Mouse (Mus musculus): ENCODE data around the gene Olfr69. TPM values are rescaled to one million over a fixed set of nuclear protein-coding genes. Genes with fewer than 3 reads are reported as not detected.
"Not testable (repeated sequence)": the region's sequence is repeated elsewhere in the genome, so short reads cannot be mapped to it uniquely, and the experiment has no call there.

The Olfr69 gene
- polyA plus RNA-seq, 1 experiment from 2014 or later = not detected

GRCm38 (mm10) chr7:103767687-103768086, 3.7 kb downstream of the Olfr69 start:
- not testable (repeated sequence) for H3K36me3 ChIP-seq (replicated peaks; ENCODE audit: control insufficient read depth, insufficient read depth, low read depth, low read length); DNase-seq (ENCODE audit: low spot score); H3K27me3 ChIP-seq (ENCODE audit: control insufficient read depth, insufficient read depth, low read length); H3K4me3 ChIP-seq (ENCODE audit: low read depth, low read length); ATAC-seq (replicated peaks; ENCODE audit: insufficient number of reproducible peaks, low FRiP score, low TSS enrichment, low read depth); H3K4me2 ChIP-seq (ENCODE audit: low read depth, low read length); H3K27ac ChIP-seq (replicated peaks; ENCODE audit: low read depth, low read length); H3K9ac ChIP-seq (replicated peaks; ENCODE audit: low read length); H3K9me3 ChIP-seq (replicated peaks; ENCODE audit: control insufficient read depth, low read length); H3K4me1 ChIP-seq (ENCODE audit: control insufficient read depth, insufficient read depth, low read length)
- WGBS = 87% methylated on average over 5 of the region's 6 CpGs

DNA sequence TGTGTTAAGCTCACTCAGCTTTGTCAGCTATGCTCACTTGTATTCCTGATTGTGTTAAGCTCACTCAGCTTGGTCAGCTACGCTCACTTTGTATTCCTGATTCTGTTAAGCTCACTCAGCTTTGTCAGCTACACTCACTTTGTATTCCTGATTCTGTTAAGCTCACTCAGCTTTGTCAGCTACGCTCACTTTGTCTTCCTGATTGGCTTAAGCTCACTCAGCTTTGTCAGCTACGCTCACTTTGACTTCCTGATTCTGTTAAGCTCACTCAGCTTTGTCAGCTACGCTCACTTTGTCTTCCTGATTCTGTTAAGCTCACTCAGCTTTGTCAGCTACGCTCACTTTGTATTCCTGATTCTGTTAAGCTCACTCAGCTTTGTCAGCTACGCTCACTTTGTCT, 9.2 kb downstream of the Olfr69 start:
- not testable (repeated sequence) for H3K9me3 ChIP-seq (replicated peaks; ENCODE audit: control insufficient read depth, low read length); H3K27me3 ChIP-seq (ENCODE audit: control insufficient read depth, insufficient read depth, low read length); H3K4me2 ChIP-seq (ENCODE audit: low read depth, low read length); H3K4me3 ChIP-seq (ENCODE audit: low read depth, low read length); ATAC-seq (replicated peaks; ENCODE audit: insufficient number of reproducible peaks, low FRiP score, low TSS enrichment, low read depth); DNase-seq (ENCODE audit: low spot score); H3K36me3 ChIP-seq (replicated peaks; ENCODE audit: control insufficient read depth, insufficient read depth, low read depth, low read length); H3K4me1 ChIP-seq (ENCODE audit: control insufficient read depth, insufficient read depth, low read length); H3K9ac ChIP-seq (replicated peaks; ENCODE audit: low read length); H3K27ac ChIP-seq (replicated peaks; ENCODE audit: low read depth, low read length)
- 86% methylated on average over 6 of the region's 6 CpGs for WGBS

GRCm38 (mm10) chr7:103757233-103757632, 14.2 kb downstream of the Olfr69 start, which contains the start of gene Olfr630:
Olfr630 (minus strand) TSS chr7:103757333.
- H3K36me3 ChIP-seq (replicated peaks; ENCODE audit: control insufficient read depth, insufficient read depth, low read depth, low read length) = no peaks in the 10 kb centered on the region
- H3K4me2 ChIP-seq (ENCODE audit: low read depth, low read length) = no peak within 1 kb of the TSS
- 45% methylated on average over 2 of the region's 2 CpGs for WGBS
- H3K27me3 ChIP-seq (ENCODE audit: control insufficient read depth, insufficient read depth, low read length) = no peaks in the 10 kb centered on the region
- ATAC-seq (replicated peaks; ENCODE audit: insufficient number of reproducible peaks, low FRiP score, low TSS enrichment, low read depth) (no peak), DNase-seq (ENCODE audit: low spot score) (no peak)
- H3K9ac ChIP-seq (replicated peaks; ENCODE audit: low read length) = no peak within 1 kb of the TSS
- no peak within 1 kb of the TSS for H3K27ac ChIP-seq (replicated peaks; ENCODE audit: low read depth, low read length)
- H3K4me1 ChIP-seq (ENCODE audit: control insufficient read depth, insufficient read depth, low read length) = no peaks in the 10 kb centered on the region
- no peaks in the 10 kb centered on the region for H3K9me3 ChIP-seq (replicated peaks; ENCODE audit: control insufficient read depth, low read length)
- no peak within 1 kb of the TSS for H3K4me3 ChIP-seq (ENCODE audit: low read depth, low read length)

DNA sequence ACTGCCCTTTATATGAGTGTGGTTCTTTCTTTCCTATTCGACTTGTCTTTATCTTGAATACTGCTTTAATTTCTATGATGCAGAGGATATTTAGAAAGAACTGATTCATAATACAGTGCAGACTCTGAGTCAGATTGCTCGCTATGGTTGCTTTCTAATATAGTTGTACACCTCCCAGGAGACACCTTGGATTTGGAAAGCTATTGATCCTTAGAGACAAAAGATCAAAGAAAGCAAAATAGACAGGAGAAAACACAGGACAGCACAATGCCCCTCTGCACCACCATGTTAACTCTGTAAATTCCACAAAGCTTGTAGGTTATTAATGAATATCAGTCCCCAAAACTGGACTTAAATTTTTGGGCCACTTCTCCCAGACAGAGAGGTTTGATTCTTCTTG, 26.6 kb downstream of the Olfr69 start, which contains the start of gene Olfr629:
Olfr629 (minus strand) TSS at position 101 of the 400 bp plus-strand sequence.
- H3K27me3 ChIP-seq (ENCODE audit: control insufficient read depth, insufficient read depth, low read length) = no peaks in the 10 kb centered on the region
- H3K36me3 ChIP-seq (replicated peaks; ENCODE audit: control insufficient read depth, insufficient read depth, low read depth, low read length) = no peaks in the 10 kb centered on the region
- H3K9me3 ChIP-seq (replicated peaks; ENCODE audit: control insufficient read depth, low read length) = no peaks in the 10 kb centered on the region
- ATAC-seq (replicated peaks; ENCODE audit: insufficient number of reproducible peaks, low FRiP score, low TSS enrichment, low read depth) (no peak), DNase-seq (ENCODE audit: low spot score) (no peak)
- H3K27ac ChIP-seq (replicated peaks; ENCODE audit: low read depth, low read length) = no peak within 1 kb of the TSS
- H3K4me1 ChIP-seq (ENCODE audit: control insufficient read depth, insufficient read depth, low read length) = no peaks in the 10 kb centered on the region
- no peak within 1 kb of the TSS for H3K4me2 ChIP-seq (ENCODE audit: low read depth, low read length)
- H3K4me3 ChIP-seq (ENCODE audit: low read depth, low read length) = no peak within 1 kb of the TSS
- 80% methylated on average over 2 of the region's 2 CpGs for WGBS
- no peak within 1 kb of the TSS for H3K9ac ChIP-seq (replicated peaks; ENCODE audit: low read length)

DNA sequence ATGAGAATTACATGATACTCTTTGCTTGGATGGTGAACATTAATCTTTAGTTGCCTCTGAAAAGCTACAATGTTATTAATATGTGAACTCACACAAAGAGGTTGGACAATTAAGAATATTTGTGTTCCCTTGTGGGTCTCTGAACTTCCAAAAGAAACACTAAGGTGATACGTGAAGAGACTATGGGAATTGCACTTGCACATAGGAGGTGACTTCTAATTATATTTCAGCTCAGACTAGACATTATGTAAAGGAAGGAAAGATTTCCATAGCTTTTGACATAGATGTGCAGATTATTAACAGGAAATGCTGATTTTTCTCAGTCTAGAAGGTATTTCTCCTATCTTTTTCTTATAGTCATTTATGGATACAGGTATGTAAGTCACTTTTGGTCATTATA, 41.3 kb downstream of the Olfr69 start, which contains the start of gene Olfr628:
Olfr628 (plus strand) TSS at position 301 of the 400 bp plus-strand sequence.
- Histone ChIP-seq H3K9ac (replicated peaks; ENCODE audit: low read length) (no peak within 1 kb of the TSS), H3K9me3 (replicated peaks; ENCODE audit: control insufficient read depth, low read length) (no peaks in the 10 kb centered on the region), H3K4me2 (ENCODE audit: low read depth, low read length) (no peak within 1 kb of the TSS), H3K27me3 (ENCODE audit: control insufficient read depth, insufficient read depth, low read length) (no peaks in the 10 kb centered on the region), H3K4me1 (ENCODE audit: control insufficient read depth, insufficient read depth, low read length) (no peaks in the 10 kb centered on the region), H3K36me3 (replicated peaks; ENCODE audit: control insufficient read depth, insufficient read depth, low read depth, low read length) (no peaks in the 10 kb centered on the region), H3K27ac (replicated peaks; ENCODE audit: low read depth, low read length) (no peak within 1 kb of the TSS), H3K4me3 (ENCODE audit: low read depth, low read length) (no peak within 1 kb of the TSS)
- 91% methylated on average over 1 of the region's 1 CpGs for WGBS
- no peak for DNase-seq (ENCODE audit: low spot score)
- no peak for ATAC-seq (replicated peaks; ENCODE audit: insufficient number of reproducible peaks, low FRiP score, low TSS enrichment, low read depth)

- not testable (repeated sequence) for H3K27me3 ChIP-seq (ENCODE audit: control insufficient read depth, insufficient read depth, low read length); H3K36me3 ChIP-seq (replicated peaks; ENCODE audit: control insufficient read depth, insufficient read depth, low read depth, low read length)
- 88% methylated on average over 1 of the region's 1 CpGs for WGBS
Measured at GRCm38 (mm10) chr7:103716398-103716797, 55.0 kb downstream of the Olfr69 start.

More at GRCm38 (mm10) chr7:103716398-103716797, 55.0 kb downstream of the Olfr69 start:
- not testable (repeated sequence) for DNase-seq (ENCODE audit: low spot score); H3K4me1 ChIP-seq (ENCODE audit: control insufficient read depth, insufficient read depth, low read length); H3K4me3 ChIP-seq (ENCODE audit: low read depth, low read length); H3K9me3 ChIP-seq (replicated peaks; ENCODE audit: control insufficient read depth, low read length); H3K9ac ChIP-seq (replicated peaks; ENCODE audit: low read length); H3K4me2 ChIP-seq (ENCODE audit: low read depth, low read length); ATAC-seq (replicated peaks; ENCODE audit: insufficient number of reproducible peaks, low FRiP score, low TSS enrichment, low read depth); H3K27ac ChIP-seq (replicated peaks; ENCODE audit: low read depth, low read length)

Other genes with a start within 250 kb of the Olfr69 start
- gene Olfr612, start 228.9 kb downstream of the Olfr69 start, polyA plus RNA-seq (2014; fragmentation: Nextera tagmentation; extraction: Ambion mirVana) = not detected in 2 replicates
- gene Olfr613, start 223.5 kb downstream of the Olfr69 start, polyA plus RNA-seq (2014; fragmentation: Nextera tagmentation; extraction: Ambion mirVana) = not detected in 2 replicates
- not detected in 2 replicates for gene Olfr615, start 215.5 kb downstream of the Olfr69 start, polyA plus RNA-seq (2014; fragmentation: Nextera tagmentation; extraction: Ambion mirVana)
- gene Olfr616, start 202.5 kb downstream of the Olfr69 start, polyA plus RNA-seq (2014; fragmentation: Nextera tagmentation; extraction: Ambion mirVana) = not detected in 2 replicates
- gene Olfr617, start 198.5 kb downstream of the Olfr69 start, polyA plus RNA-seq (2014; fragmentation: Nextera tagmentation; extraction: Ambion mirVana) = not detected in 2 replicates
- gene Olfr618, start 181.5 kb downstream of the Olfr69 start, polyA plus RNA-seq (2014; fragmentation: Nextera tagmentation; extraction: Ambion mirVana) = not detected in 2 replicates
- gene Olfr619, start 171.0 kb downstream of the Olfr69 start, polyA plus RNA-seq (2014; fragmentation: Nextera tagmentation; extraction: Ambion mirVana) = not detected in 2 replicates
- not detected in 2 replicates for gene Olfr620, start 159.1 kb downstream of the Olfr69 start, polyA plus RNA-seq (2014; fragmentation: Nextera tagmentation; extraction: Ambion mirVana)
- gene Olfr622, start 128.9 kb downstream of the Olfr69 start, polyA plus RNA-seq (2014; fragmentation: Nextera tagmentation; extraction: Ambion mirVana) = not detected in 2 replicates
- gene Olfr623, start 107.9 kb downstream of the Olfr69 start, polyA plus RNA-seq (2014; fragmentation: Nextera tagmentation; extraction: Ambion mirVana) = not detected in 2 replicates
- 0.03 and 0.08 TPM in 2 replicates for gene Olfr624, start 100.4 kb downstream of the Olfr69 start, polyA plus RNA-seq (2014; fragmentation: Nextera tagmentation; extraction: Ambion mirVana)
- gene Olfr625-ps1, start 88.9 kb downstream of the Olfr69 start, polyA plus RNA-seq (2014; fragmentation: Nextera tagmentation; extraction: Ambion mirVana) = not detected in 2 replicates
- gene Olfr243, start 56.9 kb downstream of the Olfr69 start, polyA plus RNA-seq (2014; fragmentation: Nextera tagmentation; extraction: Ambion mirVana) = not detected in 2 replicates
- gene Olfr628, start 41.2 kb downstream of the Olfr69 start, polyA plus RNA-seq (2014; fragmentation: Nextera tagmentation; extraction: Ambion mirVana) = not detected in 2 replicates
- not detected in 2 replicates for gene Olfr629, start 26.7 kb downstream of the Olfr69 start, polyA plus RNA-seq (2014; fragmentation: Nextera tagmentation; extraction: Ambion mirVana)
- gene Olfr630, start 14.3 kb downstream of the Olfr69 start, polyA plus RNA-seq (2014; fragmentation: Nextera tagmentation; extraction: Ambion mirVana) = not detected in 2 replicates
- gene Olfr68, start 8.1 kb upstream of the Olfr69 start, polyA plus RNA-seq (2014; fragmentation: Nextera tagmentation; extraction: Ambion mirVana) = not detected in 2 replicates
- not detected in 2 replicates for gene Olfr67, start 20.2 kb upstream of the Olfr69 start, polyA plus RNA-seq (2014; fragmentation: Nextera tagmentation; extraction: Ambion mirVana)
- gene Hbb-bt, start 42.4 kb upstream of the Olfr69 start, polyA plus RNA-seq (2014; fragmentation: Nextera tagmentation; extraction: Ambion mirVana) = 629 and 683 TPM in 2 replicates
- 224 and 252 TPM in 2 replicates for gene Hbb-bs, start 56.5 kb upstream of the Olfr69 start, polyA plus RNA-seq (2014; fragmentation: Nextera tagmentation; extraction: Ambion mirVana)
- not detected in 2 replicates for gene Hbb-bh2, start 68.9 kb upstream of the Olfr69 start, polyA plus RNA-seq (2014; fragmentation: Nextera tagmentation; extraction: Ambion mirVana)
- 2,335 TPM in 2 replicates for gene Hbb-bh1, start 71.6 kb upstream of the Olfr69 start, polyA plus RNA-seq (2014; fragmentation: Nextera tagmentation; extraction: Ambion mirVana)
- 9,508 and 10,275 TPM in 2 replicates for gene Hbb-y, start 81.6 kb upstream of the Olfr69 start, polyA plus RNA-seq (2014; fragmentation: Nextera tagmentation; extraction: Ambion mirVana)
- not detected in 2 replicates for gene Olfr66, start 114.7 kb upstream of the Olfr69 start, polyA plus RNA-seq (2014; fragmentation: Nextera tagmentation; extraction: Ambion mirVana)
- not detected in 2 replicates for gene Olfr64, start 122.9 kb upstream of the Olfr69 start, polyA plus RNA-seq (2014; fragmentation: Nextera tagmentation; extraction: Ambion mirVana)
- gene Olfr65, start 131.9 kb upstream of the Olfr69 start, polyA plus RNA-seq (2014; fragmentation: Nextera tagmentation; extraction: Ambion mirVana) = not detected in 2 replicates
- gene Olfr631, start 157.2 kb upstream of the Olfr69 start, polyA plus RNA-seq (2014; fragmentation: Nextera tagmentation; extraction: Ambion mirVana) = not detected in 2 replicates
- gene Olfr632, start 162.8 kb upstream of the Olfr69 start, polyA plus RNA-seq (2014; fragmentation: Nextera tagmentation; extraction: Ambion mirVana) = not detected in 2 replicates
- gene Olfr633, start 172.8 kb upstream of the Olfr69 start, polyA plus RNA-seq (2014; fragmentation: Nextera tagmentation; extraction: Ambion mirVana) = not detected in 2 replicates
- not detected in 2 replicates for gene Olfr635, start 199.6 kb upstream of the Olfr69 start, polyA plus RNA-seq (2014; fragmentation: Nextera tagmentation; extraction: Ambion mirVana)
- gene Olfr638, start 227.2 kb upstream of the Olfr69 start, polyA plus RNA-seq (2014; fragmentation: Nextera tagmentation; extraction: Ambion mirVana) = not detected in 2 replicates
- gene Olfr639, start 245.7 kb upstream of the Olfr69 start, polyA plus RNA-seq (2014; fragmentation: Nextera tagmentation; extraction: Ambion mirVana) = not detected in 2 replicates

Measured in embryonic facial prominence, embryonic 11.5 days (tissue).